Mouse (Mus musculus) heart, postnatal 0 days (tissue): ENCODE data around the gene Mob1b. TPM values are rescaled to one million over a fixed set of nuclear protein-coding genes. Genes with fewer than 3 reads are reported as not detected.
A peak's percentile ranks its signal among the peaks of the same experiment; 100 is the strongest.

Source experiments
- ATAC-seq: fragments of 200-750 bp; cut with Nextera tagmentation; 2 replicates; pipeline ENCODE4 v1.8.0; 2017; ENCODE audit warnings: low read depth, moderate number of reproducible peaks, moderate library complexity; ENCODE audit not compliant: insufficient read depth
- DNase-seq: peaks from one replicate; pipeline ENCODE4 v3.0.0-alpha.2; 2016; ENCODE audit warnings: low spot score
- H3K27ac ChIP-seq: fragments of 300-500 bp; sonication (generic); 2 replicates; pipeline ENCODE4 v1.5.1; 2014; ENCODE audit warnings: low read depth, mild to moderate bottlenecking
- H3K27me3 ChIP-seq: fragments of 300-500 bp; sonication (generic); 2 replicates; pipeline ENCODE4 v1.6.1; 2014; ENCODE audit warnings: low read length, mixed read lengths; ENCODE audit not compliant: control insufficient read depth, insufficient read depth
- H3K36me3 ChIP-seq: fragments of 300-500 bp; sonication (generic); replicated peaks from 2 replicates; pipeline ENCODE4 v1.6.1; 2014; ENCODE audit warnings: low read length, mixed read lengths; ENCODE audit not compliant: control insufficient read depth, insufficient read depth
- H3K4me1 ChIP-seq: fragments of 300-500 bp; sonication (generic); 2 replicates; pipeline ENCODE4 v1.6.1; 2014; ENCODE audit warnings: antibody characterized with exemption; ENCODE audit not compliant: control insufficient read depth, insufficient read depth
- H3K4me2 ChIP-seq: fragments of 300-500 bp; sonication (generic); 2 replicates; pipeline ENCODE4 v1.6.1; 2014; ENCODE audit warnings: low read depth, mild to moderate bottlenecking, low read length, moderate library complexity
- H3K4me3 ChIP-seq: fragments of 300-500 bp; sonication (generic); 2 replicates; pipeline ENCODE4 v1.5.1; 2014; ENCODE audit warnings: low read depth, low read length
- H3K9ac ChIP-seq: fragments of 300-500 bp; sonication (generic); replicated peaks from 2 replicates; pipeline ENCODE4 v1.6.1; 2014; ENCODE audit warnings: low read depth, low read length, mixed read lengths
- H3K9me3 ChIP-seq: fragments of 300-500 bp; sonication (generic); replicated peaks from 2 replicates; pipeline ENCODE4 v1.6.1; 2016; ENCODE audit warnings: low read length; ENCODE audit not compliant: control insufficient read depth
- CTCF ChIP-seq: IDR thresholded peaks from 2 replicates; pipeline ENCODE4 v1.5.1; 2016; ENCODE audit warnings: antibody characterized with exemption, control low read depth, low read depth
- EP300 ChIP-seq: IDR thresholded peaks from 2 replicates; pipeline ENCODE4 v1.6.1; 2016; ENCODE audit warnings: antibody characterized with exemption, low read depth
- whole genome bisulfite sequencing: fragments of 180-500 bp; shearing (Covaris S2); extraction: QIAGEN DNeasy Blood & Tissue Kit; methylation state at CpG from one replicate; pipeline ENCODE4 v1.1.7; 2014; 5-methylcytosine and 5-hydroxymethylcytosine counted together
- polyA plus RNA-seq: library from polyadenylated mRNA; unstranded; fragments of >200 nt; fragmentation: Nextera tagmentation; extraction: Ambion mirVana; gene quantifications from 2 replicates; pipeline ENCODE4 v1.2.1, GENCODE M21; 2015
- total RNA-seq: library from RNA; depleted of rRNA; stranded (reverse); fragments of >200 nt; gene quantifications from 2 replicates; pipeline ENCODE4 v1.2.3, GENCODE M21; 2014; ENCODE audit warnings: low replicate concordance

Mob1b gene
- total and polyA plus RNA-seq, 2 experiments from 2014 or later = 17.2 to 19.7 TPM

DNA sequence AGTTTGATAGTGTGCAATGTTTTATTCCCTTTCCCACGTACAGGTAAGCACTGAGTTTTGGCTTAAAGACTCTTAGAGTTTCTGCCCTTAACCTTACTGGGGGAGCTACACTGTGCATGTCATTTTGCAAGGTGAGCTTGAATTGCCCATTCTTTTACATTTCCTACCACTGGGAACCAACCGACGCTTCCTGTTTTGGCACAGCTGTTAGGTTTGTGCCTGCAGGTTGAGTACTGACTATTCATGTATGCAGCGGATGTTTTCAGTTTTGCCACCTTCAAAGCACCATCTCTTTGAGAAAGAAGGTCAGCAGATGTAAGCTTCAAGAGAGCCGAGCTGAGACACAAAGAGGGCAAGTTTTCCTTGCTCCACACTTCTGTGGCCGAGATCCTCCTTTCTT, 45.5 kb downstream of the Mob1b start:
- WGBS = 60% methylated on average over 6 of the region's 6 CpGs
- peaks cover 8% of the 10 kb centered on the region for H3K36me3 ChIP-seq
- peak overlapping the region; percentile 69; the same call in 1 of the 2 replicates for H3K9ac ChIP-seq
- H3K4me3 ChIP-seq = peak overlapping the region; percentile 66; the same call in 1 of the 2 replicates
- no peaks in the 10 kb centered on the region for H3K27me3 ChIP-seq
- H3K9me3 ChIP-seq = no peaks in the 10 kb centered on the region
- no peak for TF ChIP-seq CTCF
- TF ChIP-seq EP300 = no peak
- ATAC-seq = no peak
- peak overlapping the region; percentile 86 for H3K4me2 ChIP-seq
- H3K27ac ChIP-seq = peak overlapping the region; percentile 75; the same call in 1 of the 2 replicates
- no peaks in the 10 kb centered on the region for H3K4me1 ChIP-seq
- no peak for DNase-seq

DNA sequence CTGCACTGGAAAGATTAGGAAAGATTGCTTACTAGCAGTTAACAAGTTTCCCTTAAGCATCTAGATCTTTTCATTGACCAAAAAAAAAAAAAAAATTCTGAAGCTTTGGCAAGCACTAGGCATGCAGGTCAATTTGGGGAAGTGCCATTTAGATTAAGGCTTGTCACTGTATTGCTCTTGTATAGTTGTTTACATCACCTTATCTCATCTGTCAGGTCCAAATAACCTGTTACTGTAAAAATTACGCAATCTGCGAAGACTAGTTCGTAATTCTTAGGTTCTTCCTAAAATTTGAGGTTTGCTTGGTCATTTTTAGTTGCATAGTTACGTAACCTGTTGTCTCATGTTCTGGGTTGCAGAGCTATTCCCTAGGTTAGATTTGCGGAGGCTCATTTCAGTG, 46.2 kb downstream of the Mob1b start:
- Histone ChIP-seq H3K4me3 (peak overlapping the region; percentile 66; the same call in 1 of the 2 replicates), H3K9ac (no peak overlapping the region), H3K4me2 (no peak overlapping the region), H3K4me1 (no peaks in the 10 kb centered on the region), H3K9me3 (no peaks in the 10 kb centered on the region), H3K27ac (no peak overlapping the region), H3K36me3 (peaks cover 13% of the 10 kb centered on the region), H3K27me3 (no peaks in the 10 kb centered on the region)
- 91% methylated on average over 5 of the region's 5 CpGs for WGBS
- no peak for DNase-seq
- TF ChIP-seq EP300 (no peak), CTCF (no peak)
- no peak for ATAC-seq

DNA sequence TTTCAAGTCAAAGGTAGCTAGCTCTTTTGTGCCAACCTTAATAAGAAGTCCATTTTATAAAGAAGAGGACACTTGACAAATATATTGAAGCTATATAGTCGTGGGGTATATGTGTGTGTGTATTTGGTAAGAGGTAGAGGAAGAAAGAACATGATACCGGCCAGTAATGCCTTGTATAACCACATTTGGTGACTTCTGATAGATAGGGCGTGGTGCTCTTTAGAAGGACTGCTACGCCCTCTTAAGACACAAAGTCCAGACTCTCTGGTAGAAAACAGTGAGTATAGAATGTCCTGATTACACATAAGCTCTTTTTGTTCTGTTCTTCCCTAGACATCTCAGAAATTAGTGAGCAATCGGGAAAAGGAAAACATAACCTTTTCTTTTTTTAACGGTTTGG, 47.5 kb downstream of the Mob1b start:
- H3K4me3 ChIP-seq = no peak overlapping the region
- H3K9me3 ChIP-seq = no peaks in the 10 kb centered on the region
- ATAC-seq (no peak), DNase-seq (no peak)
- no peak overlapping the region for H3K27ac ChIP-seq
- H3K27me3 ChIP-seq = no peaks in the 10 kb centered on the region
- H3K4me2 ChIP-seq = no peak overlapping the region
- WGBS = 84% methylated on average over 6 of the region's 6 CpGs
- H3K9ac ChIP-seq = no peak overlapping the region
- no peaks in the 10 kb centered on the region for H3K4me1 ChIP-seq
- peaks cover 25% of the 10 kb centered on the region for H3K36me3 ChIP-seq
- TF ChIP-seq EP300 (no peak), CTCF (no peak)

DNA sequence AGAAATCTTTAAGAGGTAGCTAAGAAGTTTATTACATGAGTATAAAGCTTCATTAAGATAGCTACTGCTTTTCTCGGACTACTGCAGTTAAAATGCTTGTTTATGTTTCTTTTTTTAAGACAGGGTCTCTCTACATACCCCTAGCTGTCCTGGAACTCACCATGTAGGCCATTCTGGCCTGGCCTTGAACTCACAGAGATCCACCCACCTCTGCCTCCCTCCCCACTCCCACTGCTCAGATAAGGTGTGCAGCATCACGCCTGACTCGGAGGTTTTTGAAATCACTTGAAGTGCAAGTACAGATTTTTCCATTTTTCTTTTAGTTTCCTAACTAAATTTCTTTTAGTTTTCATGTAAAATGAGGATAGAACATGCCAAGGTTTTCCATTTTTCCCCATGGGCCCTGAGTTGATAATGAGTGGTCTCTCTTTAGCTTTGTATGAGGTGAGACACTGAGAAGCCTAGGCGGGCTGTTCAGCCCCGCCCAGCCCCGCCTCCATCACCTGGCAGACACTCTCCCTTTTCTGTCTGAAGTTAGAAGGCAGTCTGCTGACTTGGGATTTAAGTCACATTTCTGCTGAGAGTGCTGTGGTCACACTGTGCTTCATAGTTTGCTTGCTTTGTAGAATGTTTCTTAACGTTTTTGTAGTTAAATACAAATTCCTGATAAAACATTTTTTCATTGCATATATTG, 61.6 kb downstream of the Mob1b start:
- H3K9me3 ChIP-seq = no peaks in the 10 kb centered on the region
- ATAC-seq (no peak), DNase-seq (no peak)
- no peaks in the 10 kb centered on the region for H3K27me3 ChIP-seq
- TF ChIP-seq CTCF (no peak), EP300 (no peak)
- no peaks in the 10 kb centered on the region for H3K4me1 ChIP-seq
- no peak overlapping the region for H3K27ac ChIP-seq
- no peak overlapping the region for H3K9ac ChIP-seq
- H3K4me3 ChIP-seq = no peak overlapping the region
- H3K36me3 ChIP-seq = peaks cover 40% of the 10 kb centered on the region
- 73% methylated on average over 7 of the region's 7 CpGs for WGBS
- no peak overlapping the region for H3K4me2 ChIP-seq

DNA sequence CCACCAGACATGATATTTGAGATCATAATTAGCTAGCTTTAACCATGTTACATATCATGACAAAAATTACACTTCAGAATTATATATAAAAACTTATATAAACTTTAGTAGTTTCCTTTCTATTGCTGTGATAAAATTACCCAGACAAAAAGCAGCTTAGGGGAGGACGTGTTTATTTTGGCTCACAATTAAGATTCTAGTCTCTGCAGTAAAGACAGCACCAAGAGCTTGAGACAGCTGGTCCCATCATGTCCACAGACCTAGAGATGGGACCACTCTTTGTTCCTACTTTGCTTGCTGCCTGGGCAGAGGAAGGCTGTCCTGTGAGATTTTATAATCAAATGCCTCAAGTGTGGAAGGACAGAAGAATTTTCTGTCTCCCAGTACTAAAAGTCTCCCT, 64.4 kb downstream of the Mob1b start:
- Histone ChIP-seq H3K27me3 (no peaks in the 10 kb centered on the region), H3K9ac (no peak overlapping the region), H3K27ac (no peak overlapping the region), H3K4me3 (no peak overlapping the region), H3K36me3 (peaks cover 26% of the 10 kb centered on the region), H3K4me2 (no peak overlapping the region), H3K4me1 (no peaks in the 10 kb centered on the region), H3K9me3 (no peaks in the 10 kb centered on the region)
- DNase-seq (no peak), ATAC-seq (no peak)
- 66% methylated on average over 1 of the region's 1 CpGs for WGBS
- TF ChIP-seq EP300 (no peak), CTCF (no peak)

DNA sequence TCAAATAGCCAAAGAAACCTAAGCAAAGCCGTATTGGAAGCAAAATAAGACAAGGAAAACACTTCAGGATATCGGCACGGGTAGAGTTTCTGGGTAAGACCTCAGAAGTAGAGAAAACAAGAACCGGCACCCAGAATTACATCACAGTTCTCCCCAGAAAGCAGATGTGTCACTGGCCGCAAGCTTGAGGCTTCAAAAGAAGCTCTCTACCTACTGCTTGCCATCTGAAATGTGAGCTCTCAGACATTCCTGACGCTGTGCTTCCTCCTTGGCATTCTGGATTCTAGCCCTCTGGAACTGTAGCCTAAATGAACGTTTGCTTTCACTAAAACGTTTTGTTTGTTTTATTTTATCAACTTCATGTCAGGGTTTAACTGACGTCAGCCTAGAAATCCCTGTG, 70.0 kb downstream of the Mob1b start:
- H3K27ac ChIP-seq = no peak overlapping the region
- WGBS = 37% methylated on average over 9 of the region's 9 CpGs
- H3K4me2 ChIP-seq = no peak overlapping the region
- ATAC-seq (no peak), DNase-seq (no peak)
- no peak overlapping the region for H3K9ac ChIP-seq
- no peaks in the 10 kb centered on the region for H3K4me1 ChIP-seq
- no peaks in the 10 kb centered on the region for H3K36me3 ChIP-seq
- no peak for TF ChIP-seq CTCF
- no peak for TF ChIP-seq EP300
- H3K9me3 ChIP-seq = no peaks in the 10 kb centered on the region
- no peaks in the 10 kb centered on the region for H3K27me3 ChIP-seq
- H3K4me3 ChIP-seq = no peak overlapping the region
